Mouse (Mus musculus) gastrocnemius, adult 18-20 months (tissue): ENCODE data around the gene Ednrb. TPM values are rescaled to one million over a fixed set of nuclear protein-coding genes. Genes with fewer than 3 reads are reported as not detected.
A peak's percentile ranks its signal among the peaks of the same experiment; 100 is the strongest.

Experiments used
- DNase-seq: peaks from one replicate; pipeline ENCODE4 v3.0.0; 2021; ENCODE audit warnings: low spot score
- long read RNA-seq, 2 experiments: library from polyadenylated mRNA; stranded (forward); transcript quantifications; one replicate each; pipeline ENCODE4 v2.0.0; 2021
- total RNA-seq, 2 experiments: library from RNA; stranded (reverse); gene quantifications; 2 replicates each; pipeline ENCODE4 v1.2.3; 2021

The Ednrb gene
- total RNA-seq = 1 to 10 TPM; 5.9 to 8.5 TPM
- long read RNA-seq, experiment 1, full-length matches to known transcripts = 9 of 10 reads
- long read RNA-seq, experiment 1, partial matches to known transcripts = 0 of 10 reads
- long read RNA-seq, experiment 1, other reads (novel, unspliced or antisense) = 1 of 10 reads
- long read RNA-seq, experiment 2, full-length matches to known transcripts = 2 of 4 reads
- long read RNA-seq, experiment 2, partial matches to known transcripts = 0 of 4 reads
- long read RNA-seq, experiment 2, other reads (novel, unspliced or antisense) = 2 of 4 reads

GRCm38 (mm10) chr14:103844011-103844549, at the start of gene Ednrb:
Gene Ednrb (minus strand): TSS chr14:103844402.
- no peak for DNase-seq

DNA sequence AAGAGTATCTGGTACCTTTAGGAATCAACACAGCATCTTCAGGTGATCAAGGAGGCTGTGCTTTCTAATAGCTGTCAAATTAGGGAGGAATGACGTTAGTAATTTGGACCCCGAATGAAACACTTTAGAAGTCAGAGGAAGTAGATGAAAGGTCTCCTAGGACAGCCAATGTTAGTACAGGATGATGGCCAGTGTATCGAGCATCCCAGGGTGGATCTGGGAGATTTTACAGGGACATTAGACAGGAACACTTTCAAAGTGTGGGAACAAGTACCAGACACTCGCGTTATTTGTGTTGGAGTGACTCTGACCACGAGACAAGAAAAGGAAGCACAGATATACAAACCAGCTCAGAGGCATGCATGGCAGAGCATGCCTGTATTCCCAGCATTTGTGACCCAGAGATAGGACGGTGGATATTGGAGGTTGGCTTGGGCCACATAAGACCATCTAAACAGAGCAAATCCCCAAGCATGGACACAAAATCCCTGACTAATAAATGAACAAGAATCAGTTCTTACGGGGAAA, 48.3 kb upstream of the Ednrb start:
- DNase-seq = no peak

DNA sequence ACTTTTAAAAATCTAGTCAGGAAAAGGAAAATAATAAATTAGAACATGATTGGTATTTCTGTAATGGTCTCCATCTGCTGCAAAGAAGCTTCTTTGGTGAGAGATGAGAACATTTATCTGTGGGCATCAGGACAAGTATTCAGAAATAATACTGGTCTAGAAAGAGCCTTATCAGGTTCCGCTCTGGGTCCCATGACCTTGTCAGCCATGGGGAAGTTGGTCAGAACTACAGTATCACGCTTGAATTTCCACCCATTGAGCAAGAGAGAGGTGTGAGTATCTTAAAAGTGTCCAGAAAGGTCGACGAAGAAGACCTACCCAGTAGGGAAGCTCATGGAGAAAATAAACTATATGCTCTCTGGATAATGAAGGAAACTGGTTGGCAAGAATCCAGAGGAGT, 46.6 kb upstream of the Ednrb start:
- no peak for DNase-seq

DNA sequence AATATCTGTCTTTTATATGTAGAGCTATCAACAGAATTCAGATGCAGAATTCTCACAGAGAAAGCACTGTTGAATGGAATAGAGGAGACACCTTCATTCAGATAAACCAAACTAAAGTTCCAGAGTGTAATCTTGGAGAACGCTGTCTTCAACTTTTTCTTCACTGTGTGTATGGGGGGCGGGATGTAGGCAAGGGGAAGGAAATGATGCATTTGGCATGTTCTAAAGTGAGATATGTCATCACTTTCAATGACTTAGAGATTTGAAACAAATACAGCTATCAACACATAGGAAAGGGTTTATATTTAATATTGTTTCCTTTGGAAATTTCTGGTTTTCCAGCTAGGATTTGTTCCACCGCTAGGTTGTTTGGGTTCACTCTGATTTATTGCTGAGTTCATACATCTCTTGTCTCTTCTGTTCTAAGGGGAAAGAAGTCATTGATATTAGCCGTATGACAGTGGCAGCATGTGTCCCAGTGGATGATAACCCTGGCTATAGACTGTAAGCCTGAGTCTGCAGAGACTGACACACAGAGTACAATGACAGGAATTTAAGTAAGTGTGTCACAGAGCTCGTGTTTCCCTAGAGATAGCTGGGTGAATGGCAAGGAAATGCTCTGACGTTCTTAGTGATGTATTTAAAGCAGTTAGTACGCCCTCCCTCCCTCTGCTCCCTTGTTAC, 40.8 kb upstream of the Ednrb start:
- DNase-seq = no peak

- no peak for DNase-seq
Measured at GRCm38 (mm10) chr14:103882943-103883342, 38.7 kb upstream of the Ednrb start.

DNA sequence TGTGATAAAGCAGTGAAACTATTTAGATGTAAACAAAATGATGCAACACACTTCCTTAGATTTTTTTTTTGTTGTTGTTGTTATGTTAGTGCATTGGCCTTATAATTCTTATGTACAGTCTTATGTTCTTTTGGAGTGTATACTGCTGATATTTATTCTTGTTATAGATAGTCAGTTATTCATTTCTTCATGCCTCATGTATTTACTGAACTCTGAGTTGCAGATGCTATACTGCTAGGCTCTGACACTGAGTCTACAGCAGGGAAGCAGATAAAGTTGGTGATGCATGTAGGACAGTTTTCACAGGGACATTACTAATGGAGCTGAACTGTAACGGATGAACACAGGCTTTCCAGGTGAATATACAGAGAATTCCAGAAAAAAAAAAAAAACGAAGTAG, 32.9 kb upstream of the Ednrb start:
- no peak for DNase-seq

- DNase-seq = no peak
Measured at GRCm38 (mm10) chr14:103876598-103876997, 32.4 kb upstream of the Ednrb start.

DNA sequence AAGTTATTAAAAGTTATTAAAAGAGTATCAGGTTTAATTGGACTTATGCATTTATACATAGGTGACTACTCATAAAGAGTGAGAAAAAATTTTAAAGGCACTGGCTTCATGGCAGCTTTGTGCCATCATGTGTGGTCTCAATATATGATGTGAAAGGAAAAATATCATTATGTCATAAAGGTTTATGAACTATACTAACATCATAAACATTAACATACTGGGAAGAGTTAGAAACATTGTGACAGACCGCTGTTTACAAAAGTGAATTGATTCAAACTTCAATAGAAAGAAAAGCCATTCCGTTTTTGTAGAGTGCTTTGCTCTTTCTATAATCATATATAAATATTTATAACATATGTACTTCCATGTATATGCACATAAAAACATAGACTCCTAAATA, 22.4 kb upstream of the Ednrb start:
- DNase-seq = no peak

GRCm38 (mm10) chr14:103865226-103865625, 21.0 kb upstream of the Ednrb start:
- no peak for DNase-seq

GRCm38 (mm10) chr14:103850071-103850845, 6.1 kb upstream of the Ednrb start:
- DNase-seq = no peak

DNA sequence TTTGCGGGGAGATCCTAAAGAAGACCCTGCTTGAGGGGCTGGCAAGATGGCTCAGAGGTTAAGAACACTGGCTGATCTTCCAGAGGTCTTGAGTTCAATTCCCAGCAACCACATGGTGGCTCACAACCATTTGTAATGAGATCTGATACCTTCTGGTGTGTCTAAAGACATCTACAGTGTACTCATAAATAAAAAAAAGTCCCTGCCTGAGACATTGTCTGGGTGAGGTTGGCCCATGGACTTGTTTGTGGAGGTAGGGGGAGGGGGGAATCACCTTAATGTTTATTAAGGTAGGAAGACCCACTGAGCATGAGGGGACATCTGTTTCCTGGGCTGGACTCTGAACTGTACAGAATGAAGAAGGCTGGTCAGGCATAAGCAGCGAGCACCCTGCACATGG, 1.5 kb upstream of the Ednrb start:
- DNase-seq = no peak

DNA sequence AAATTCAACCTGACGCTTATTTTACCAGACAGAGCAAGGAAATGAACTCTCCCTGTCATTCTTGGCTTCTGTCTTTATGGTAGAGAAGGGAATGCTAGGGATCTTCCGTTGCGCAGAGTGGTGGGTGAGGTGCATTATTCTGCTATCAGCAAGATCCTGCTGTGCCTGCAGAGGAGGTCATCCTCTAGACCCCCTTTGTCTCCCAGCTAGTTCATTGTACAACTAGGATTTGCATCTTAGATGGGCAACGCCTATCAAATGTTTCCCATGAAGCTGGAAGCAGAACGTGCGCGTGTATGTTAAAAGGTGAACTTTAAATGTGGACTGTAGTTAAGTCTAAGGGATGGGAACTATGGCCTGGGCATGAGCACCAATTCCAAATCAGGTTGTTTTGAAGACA, 742 bp upstream of the Ednrb start:
- DNase-seq = no peak

DNA sequence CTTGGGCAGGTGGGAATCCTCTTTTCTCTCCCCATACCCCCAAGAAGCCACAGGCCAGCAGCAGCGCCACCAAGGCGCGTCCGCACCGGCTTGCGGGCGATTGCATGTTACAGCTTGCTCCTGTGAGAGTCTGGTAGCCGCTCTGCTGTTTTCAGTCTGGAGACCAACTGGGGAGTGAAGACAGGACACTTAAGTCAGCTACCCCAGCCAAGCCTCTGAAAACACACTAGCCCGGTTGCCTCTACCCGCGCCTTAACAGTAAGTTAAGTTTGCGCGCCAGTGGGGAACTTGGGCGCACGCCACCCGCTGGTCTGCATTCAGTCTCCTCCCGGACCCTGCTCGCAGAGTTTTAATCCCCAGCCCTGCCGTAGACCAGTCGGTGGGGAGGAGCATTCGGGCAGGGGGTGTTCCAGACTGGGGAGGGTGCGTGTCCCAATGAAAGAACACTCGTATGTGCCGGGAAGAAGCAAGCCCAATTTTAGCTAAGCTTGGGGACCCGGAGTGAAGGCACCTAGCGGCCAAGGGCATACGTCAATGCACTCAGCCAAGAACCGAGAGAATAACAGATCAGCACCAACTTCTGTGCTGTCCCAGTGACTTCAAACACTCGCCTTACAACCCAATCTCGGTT, 716 bp downstream of the Ednrb start:
- DNase-seq = peak; percentile 24

DNA sequence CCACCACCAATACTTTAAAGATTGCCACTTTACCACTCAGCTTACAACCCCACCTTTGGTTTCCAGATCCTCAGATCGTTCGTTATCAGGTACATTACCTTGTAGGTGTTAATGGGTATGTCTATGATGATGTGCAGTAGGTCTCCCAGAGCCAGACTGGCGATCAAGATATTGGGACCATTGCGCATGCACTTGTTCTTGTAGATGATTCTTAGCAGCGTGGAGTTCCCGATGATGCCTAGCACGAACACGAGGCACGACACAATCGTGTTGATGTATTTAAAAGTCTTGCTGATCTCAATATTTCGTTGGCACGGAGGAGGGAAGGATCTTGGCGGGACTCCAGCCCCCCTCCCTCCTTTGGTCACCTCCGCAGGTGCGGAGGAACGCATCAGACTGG, 1.3 kb downstream of the Ednrb start:
- no peak for DNase-seq

GRCm38 (mm10) chr14:103840436-103840835, 3.8 kb downstream of the Ednrb start:
- DNase-seq = no peak

DNA sequence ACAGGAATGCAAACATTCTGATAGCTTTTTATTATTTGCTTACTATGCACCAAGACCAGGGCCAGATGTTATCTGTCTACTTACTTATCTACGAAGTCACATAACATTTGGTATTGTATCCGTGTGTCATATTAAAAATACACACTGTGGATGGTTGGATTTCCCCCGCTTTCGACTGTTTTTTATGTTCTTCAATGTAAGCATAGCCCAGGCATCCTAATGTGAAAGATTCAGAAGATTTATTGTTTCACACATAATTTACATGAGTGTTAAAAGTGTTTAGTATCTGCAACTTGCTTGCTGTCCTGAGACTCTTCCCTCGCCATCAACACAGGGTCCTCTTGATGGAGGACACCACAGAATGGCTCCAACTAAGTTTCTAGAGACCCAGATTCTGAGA, 5.3 kb downstream of the Ednrb start:
- DNase-seq = no peak

- DNase-seq = no peak
Measured at GRCm38 (mm10) chr14:103834589-103834988, 9.6 kb downstream of the Ednrb start.

- no peak for DNase-seq
Measured at GRCm38 (mm10) chr14:103834147-103834546, 10.1 kb downstream of the Ednrb start.

DNA sequence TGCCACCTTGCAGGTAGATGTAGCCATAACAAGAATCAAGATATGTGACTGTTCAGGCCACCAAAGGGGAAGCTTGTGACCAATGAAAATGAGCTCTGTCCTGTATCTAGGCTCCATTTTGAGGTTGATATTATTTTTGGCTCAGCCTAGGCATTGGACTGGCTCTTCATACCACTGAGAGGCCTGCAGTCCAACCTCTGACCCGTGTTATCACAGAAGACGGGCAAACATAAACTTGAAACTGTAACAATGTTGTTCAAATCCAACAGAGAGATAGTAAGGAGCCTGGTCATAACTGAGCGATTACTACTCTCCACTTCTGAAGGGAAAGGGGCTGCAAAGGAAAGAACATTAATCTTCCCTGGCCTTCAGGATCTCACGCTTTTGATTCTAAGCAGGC, 11.7 kb downstream of the Ednrb start:
- no peak for DNase-seq

DNA sequence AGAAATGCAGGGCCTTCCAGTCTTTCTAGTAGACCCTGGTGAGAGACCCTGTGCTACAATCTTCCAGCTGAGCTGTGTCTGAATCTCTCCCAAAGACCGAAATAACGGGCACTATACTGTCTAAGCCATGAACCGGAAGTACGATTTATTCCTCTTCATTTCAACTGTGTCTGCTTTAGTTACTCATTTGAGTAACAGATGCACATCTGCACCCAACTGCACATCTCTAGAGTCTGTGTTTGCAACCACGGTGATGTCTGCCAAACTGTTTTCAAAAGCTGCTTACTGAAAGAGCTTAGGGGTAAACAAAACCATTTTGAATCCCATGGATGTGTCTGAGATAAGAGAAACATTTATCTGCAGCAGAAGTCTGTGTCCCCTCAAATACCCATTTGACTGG, 13.2 kb downstream of the Ednrb start:
- no peak for DNase-seq

DNA sequence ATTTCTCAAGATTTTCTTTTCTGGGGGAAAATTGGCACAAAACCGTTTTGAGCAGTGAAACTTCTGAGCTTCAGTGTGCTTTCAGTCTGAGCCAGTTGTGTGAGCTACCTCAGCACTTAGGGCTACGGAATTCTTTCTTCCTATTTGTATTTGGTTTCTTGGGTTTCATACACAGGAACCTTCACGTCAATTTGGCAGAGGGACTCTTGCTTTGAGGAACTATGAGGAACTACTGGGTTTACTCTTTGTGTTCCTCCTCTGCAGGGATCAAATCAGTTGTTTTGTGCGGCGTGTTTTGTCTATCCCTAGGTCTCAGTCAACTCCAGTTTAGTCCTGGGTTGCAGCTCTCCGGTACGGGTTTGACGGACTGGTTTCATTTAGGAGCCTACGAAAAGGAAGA, 17.9 kb downstream of the Ednrb start:
- no peak for DNase-seq

- DNase-seq = no peak
Measured at GRCm38 (mm10) chr14:103825934-103826333, 18.3 kb downstream of the Ednrb start.
